Mouse (Mus musculus): ENCODE results near the gene Mrtfa.

- no peak for TF ChIP-seq POLR2A (IDR thresholded peaks at IDR 0.05; ENCODE audit: low read depth, low read length)
- no peak for TF ChIP-seq CTCF (IDR thresholded peaks at IDR 0.05; ENCODE audit: borderline replicate concordance, insufficient read depth, low read length)
Observed at GRCm38 (mm10) chr15:81195447-81195846, 4.9 kb upstream of the Mrtfa start.

Measured in embryonic fibroblast, embryonic 13.5 days (primary cell).